Mouse (Mus musculus) lung, adult 2 months (tissue): ENCODE data around the gene Sin3b.

Experiments used
- CTCF ChIP-seq: fragments of 200-500 bp; IDR thresholded peaks from 2 replicates; pipeline ENCODE4 v1.5.1; 2011; ENCODE audit warnings: mild to moderate bottlenecking, low read length, control low read depth; ENCODE audit not compliant: insufficient read depth
- POLR2A ChIP-seq: fragments of 200-500 bp; IDR thresholded peaks from 2 replicates; pipeline ENCODE4 v1.6.1; 2011; ENCODE audit warnings: low read depth, mild to moderate bottlenecking, control low read depth, low read length, borderline replicate concordance; ENCODE audit errors: extremely low read depth

DNA sequence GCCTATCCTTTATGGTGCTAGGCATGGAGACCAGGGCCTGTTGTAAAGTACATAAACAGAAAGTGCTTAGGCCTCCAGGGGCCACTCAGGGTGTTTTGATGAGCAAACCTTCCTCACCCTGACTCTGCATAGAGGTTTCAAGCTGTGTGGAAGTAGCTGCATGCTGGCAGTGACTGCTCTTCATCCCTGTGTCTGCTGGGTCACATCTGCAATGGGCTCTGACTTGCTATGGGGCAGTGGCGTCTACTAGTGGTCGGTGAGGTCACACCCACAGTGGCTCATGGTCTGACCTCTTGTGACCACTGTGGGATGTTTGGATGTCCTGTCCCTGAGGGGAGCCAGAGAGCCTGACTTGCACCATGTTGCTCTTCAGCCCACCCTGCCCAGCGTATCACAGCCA is 28.0 kb downstream of the Sin3b start:
- TF ChIP-seq POLR2A = no peak
- no peak for TF ChIP-seq CTCF
